Mouse (Mus musculus) frontal cortex, postnatal 25 days (tissue): Measurements from ENCODE around the gene Rasa3.

ENCODE experiments used
- DNase-seq, 2 experiments: peaks; one replicate each; pipeline ENCODE4 v3.0.0; 2022; ENCODE audit warnings: low spot score in 2 of 2

Rasa3 gene

GRCm38 (mm10) chr8:13685674-13686314 lies 8.4 kb upstream of the Rasa3 start:
- no peak for DNase-seq

DNA sequence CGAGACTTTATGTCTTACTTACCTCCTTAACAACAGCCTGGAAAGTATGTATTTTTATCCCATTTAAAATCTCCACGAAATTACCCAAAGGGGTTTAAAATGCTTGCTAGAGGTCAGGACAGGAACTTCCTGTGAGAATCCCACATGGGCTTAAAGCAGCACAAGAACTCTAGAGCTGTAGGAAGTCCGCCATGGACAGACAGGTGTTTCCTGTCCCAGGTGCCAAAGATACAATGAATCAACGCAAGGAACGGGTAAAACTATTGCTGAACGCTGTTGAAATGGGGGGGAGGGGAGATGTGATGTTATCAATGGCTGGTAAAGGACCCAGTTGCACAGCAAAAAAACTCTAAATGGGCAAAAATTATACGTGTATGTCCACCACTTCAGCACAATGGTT lies 6.7 kb upstream of the Rasa3 start:
- DNase-seq = no peak

DNA sequence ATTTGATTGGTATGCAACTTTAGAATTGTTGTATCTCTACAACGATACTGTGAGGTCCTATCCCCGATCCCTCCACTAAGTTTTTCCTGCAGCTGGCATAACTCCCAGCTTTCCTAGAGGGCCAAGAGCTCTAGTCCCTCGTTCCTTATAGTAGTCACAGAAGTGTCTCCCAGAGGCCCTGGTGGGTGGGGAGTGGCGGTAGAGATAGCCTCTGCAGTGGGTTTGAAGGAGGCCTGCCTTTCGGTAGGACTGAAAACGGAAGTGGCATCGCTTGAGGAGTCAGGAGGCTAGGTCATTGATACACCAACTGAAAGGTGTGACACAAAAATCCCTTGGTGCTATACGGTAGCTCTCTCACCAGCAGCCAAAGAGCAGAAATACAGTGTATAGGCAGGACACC lies 779 bp upstream of the Rasa3 start:
- DNase-seq = no peak

- DNase-seq = peak; percentile 55 to 56
Measured at GRCm38 (mm10) chr8:13676701-13677412, 546 bp downstream of the Rasa3 start.

GRCm38 (mm10) chr8:13676302-13676700 lies 1.1 kb downstream of the Rasa3 start:
- DNase-seq = peak in 1 of 2 experiments; percentile 40

DNA sequence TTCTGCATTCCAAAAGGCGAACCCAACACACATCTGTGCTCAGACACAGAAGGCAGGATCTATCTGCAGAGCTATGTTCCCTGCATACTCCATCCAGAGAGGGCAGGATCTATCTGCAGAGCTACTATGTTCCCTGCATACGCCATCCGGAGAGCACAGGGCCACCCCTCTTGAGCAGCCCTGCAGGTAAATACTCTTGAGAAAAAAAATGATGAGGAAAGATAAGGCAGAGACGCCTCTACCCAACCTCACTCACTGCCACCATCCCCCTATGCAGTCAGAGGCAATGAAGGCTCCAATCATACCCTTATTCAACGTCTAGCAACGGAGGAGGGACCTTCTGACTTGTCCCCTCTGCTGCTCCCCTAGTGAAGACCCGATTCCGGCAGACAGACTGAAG lies 1.9 kb downstream of the Rasa3 start:
- DNase-seq = no peak

DNA sequence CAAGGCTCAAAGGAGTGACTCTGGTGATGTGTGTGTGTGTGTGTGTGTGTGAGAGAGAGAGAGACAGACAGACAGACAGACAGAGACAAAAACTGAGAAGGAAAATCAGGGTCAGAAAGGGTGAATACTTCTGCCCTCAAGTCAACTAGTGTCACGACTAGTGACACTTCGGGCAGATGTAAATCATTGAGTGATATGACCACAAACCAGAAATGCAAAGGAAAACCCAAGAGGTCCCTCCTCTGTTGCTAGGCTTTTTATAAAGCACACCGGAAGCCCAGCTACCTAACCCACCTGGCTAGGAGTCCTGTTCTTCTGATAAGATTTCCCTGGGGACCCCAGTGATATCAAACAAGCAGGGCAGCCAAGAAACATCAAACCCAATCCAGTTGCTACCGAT lies 2.3 kb downstream of the Rasa3 start:
- no peak for DNase-seq

GRCm38 (mm10) chr8:13674294-13675010 lies 3.0 kb downstream of the Rasa3 start:
- no peak for DNase-seq

DNA sequence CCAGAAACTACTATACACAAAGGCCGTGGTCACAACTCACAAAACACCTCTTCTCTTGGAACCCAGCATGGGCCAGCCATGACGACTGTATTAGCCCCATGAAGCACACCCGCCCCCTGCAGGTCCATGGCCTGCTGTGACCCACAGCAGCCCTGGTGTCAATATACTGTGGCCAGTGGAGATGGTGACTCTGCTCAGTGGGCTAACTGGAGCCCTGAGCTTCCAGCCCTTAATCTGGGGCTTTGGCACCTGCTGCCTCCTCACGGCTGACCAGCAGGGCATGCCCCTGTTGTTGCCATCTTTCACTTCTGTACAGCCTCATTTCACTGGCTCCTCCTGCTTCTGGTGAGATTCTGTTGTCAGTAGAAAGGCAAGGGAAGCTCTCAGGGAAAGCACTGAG lies 4.2 kb downstream of the Rasa3 start:
- DNase-seq = no peak

GRCm38 (mm10) chr8:13671246-13672003 lies 6.0 kb downstream of the Rasa3 start:
- no peak for DNase-seq

GRCm38 (mm10) chr8:13670011-13670471 lies 7.4 kb downstream of the Rasa3 start:
- DNase-seq = no peak

GRCm38 (mm10) chr8:13668367-13668766 lies 9.0 kb downstream of the Rasa3 start:
- DNase-seq = no peak

- no peak for DNase-seq
Measured at GRCm38 (mm10) chr8:13667917-13668316, 9.5 kb downstream of the Rasa3 start.

DNA sequence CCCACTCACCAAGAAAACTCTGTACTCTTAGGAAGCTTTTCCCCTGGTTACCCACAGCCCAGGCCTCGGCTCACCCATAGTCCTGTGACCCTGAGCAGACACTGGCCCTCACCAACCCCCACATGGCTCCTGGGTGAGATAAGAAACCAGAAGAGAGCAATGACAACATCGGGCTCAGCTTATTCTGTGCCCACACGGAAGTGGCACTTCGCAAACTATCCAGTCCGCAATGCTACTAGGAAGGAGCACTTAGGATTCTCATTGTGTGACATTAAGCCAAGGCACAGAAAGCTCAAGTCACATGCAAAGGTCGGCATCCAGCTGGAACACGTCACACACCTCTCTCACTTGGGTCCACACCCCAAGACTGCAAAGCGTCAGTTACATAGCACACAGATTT lies 11.5 kb downstream of the Rasa3 start:
- no peak for DNase-seq

DNA sequence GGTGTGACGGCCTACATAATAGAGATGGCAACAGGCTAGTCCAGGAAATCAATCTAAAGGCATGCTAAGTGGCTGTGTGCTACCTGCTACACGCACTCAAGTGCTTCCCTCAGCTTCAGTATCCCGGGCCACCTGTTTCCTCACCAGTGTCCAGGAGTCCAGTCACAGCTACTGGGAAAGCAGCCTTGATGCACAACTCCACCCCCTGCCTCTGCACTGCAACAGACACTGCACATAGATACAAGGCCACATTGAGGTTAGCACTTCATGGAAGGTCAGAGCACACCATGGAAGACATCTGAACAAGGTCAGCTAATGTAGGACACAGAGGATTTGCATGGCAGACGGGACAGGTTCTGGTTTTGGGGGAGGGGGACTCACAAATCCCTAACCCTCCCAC lies 11.9 kb downstream of the Rasa3 start:
- no peak for DNase-seq

DNA sequence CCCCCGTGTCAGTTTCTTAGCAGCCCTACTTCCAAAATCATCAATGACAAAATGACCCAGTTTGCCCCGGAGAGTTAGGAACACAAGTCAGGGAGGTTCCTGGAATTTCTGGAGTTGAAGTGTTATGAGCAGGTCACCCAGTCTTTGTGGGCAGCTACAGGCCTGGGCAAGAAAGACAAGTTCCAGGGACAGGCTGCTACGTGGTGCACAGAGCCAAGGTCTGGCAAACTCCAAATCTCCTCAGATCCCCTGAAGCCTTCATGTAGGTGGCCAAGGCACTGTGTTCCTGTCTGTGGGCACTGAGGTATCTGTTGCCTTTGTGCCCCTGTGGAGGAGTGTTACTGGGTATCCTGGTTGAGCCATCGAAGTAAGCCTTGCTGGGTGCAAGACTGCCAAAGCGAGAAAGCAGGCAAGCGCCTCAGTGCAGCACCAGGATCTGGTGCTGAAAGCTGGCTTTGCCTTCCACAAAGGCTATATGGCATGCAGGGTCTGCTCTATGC lies 12.6 kb downstream of the Rasa3 start:
- DNase-seq = no peak

- no peak for DNase-seq
Measured at GRCm38 (mm10) chr8:13660323-13660722, 17.1 kb downstream of the Rasa3 start.

DNA sequence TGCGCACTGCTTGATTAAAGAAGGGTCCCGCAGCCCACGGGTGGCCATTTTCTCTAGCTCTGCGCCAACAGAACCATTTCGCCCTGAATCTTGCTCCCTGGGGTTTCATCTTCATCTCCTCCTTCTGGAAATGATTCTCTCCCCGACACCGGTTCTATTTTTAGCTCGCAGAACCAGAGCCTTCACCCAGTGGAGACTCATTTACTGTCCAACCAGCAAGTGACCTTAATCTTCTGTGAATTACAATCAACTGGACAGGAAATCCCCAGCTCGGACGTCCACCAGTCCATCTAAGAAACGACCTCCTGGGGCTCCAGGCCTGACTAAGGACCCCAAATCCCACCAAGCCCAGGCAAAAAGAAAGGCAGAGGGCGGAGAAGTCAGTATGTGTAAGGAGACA lies 19.9 kb downstream of the Rasa3 start:
- no peak for DNase-seq

DNA sequence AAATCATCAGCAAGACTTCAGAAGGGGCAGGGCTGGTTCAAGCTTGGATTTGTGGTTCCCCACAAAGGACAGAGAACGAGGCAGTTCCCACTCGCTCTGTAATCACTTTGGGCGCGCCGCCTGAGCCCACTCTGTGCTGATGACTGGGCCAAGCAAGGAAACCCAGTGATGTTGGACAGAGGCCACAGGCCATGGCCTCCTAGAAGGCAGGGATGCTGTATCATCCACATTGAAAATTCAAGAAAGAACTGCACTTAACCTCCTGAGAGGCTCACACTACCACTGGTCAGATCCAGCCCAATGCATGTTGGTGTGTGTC lies 22.4 kb downstream of the Rasa3 start:
- DNase-seq = no peak

DNA sequence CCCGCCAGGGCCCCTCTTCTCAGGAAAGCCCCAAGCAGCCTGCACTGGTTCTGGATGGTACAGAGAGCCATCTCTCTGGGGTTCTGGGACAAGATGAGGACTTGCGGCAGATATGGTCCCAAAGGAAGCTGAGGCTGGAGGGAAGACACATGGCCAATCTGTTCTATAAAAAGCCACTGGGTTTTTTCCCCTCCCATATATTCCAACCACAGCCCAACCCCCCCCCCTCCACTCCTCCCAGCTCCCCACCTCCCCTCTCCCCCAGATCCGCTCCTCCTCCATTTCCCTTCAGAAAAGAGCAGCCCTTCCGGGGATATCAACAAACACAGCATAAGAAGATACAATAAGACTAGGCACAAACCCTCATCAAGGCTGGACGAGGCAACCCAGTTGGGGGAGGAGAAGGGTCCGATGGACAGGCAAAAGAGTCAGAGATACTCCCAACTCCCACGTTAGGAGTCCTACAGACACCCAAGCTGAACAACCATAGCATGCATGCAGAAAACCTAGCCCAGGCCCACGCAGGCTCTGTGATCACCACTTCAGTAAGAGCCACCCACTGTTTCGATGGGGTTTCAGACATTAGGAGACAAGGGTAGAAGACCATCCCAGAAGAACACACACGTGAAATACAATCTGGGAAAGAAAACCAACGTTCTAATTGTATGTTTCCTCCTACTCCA lies 22.9 kb downstream of the Rasa3 start:
- DNase-seq = no peak

GRCm38 (mm10) chr8:13650541-13651191 lies 26.7 kb downstream of the Rasa3 start:
- DNase-seq = no peak
